Mouse (Mus musculus) adrenal gland, postnatal 14 days (tissue): ENCODE data around the gene Akr1b8. TPM values are rescaled to one million over a fixed set of nuclear protein-coding genes. Genes with fewer than 3 reads are reported as not detected.
"Not testable (repeated sequence)": the region's sequence is repeated elsewhere in the genome, so short reads cannot be mapped to it uniquely, and the experiment has no call there.

ENCODE experiments used
- DNase-seq: peaks from one replicate; pipeline ENCODE4 v3.0.0; 2021; ENCODE audit warnings: mixed read lengths
- long read RNA-seq, 2 experiments: library from polyadenylated mRNA; stranded (forward); transcript quantifications; one replicate each; pipeline ENCODE4 v2.0.0; 2021
- total RNA-seq: library from RNA; stranded (reverse); gene quantifications from 2 replicates; pipeline ENCODE4 v1.2.3, GENCODE M21; 2021

The Akr1b8 gene
- 153 and 188 TPM in 2 replicates for total RNA-seq
- long read RNA-seq, experiment 1, transcript Akr1b8-201 (10 exons, 1,358 nt): major isoform, 216 of 234 reads
- long read RNA-seq, experiment 1, partial matches to known transcripts: 8 of 234 reads
- long read RNA-seq, experiment 1, other reads (novel, unspliced or antisense): 10 of 234 reads
- long read RNA-seq, experiment 2, transcript Akr1b8-201 (10 exons, 1,358 nt): major isoform, 153 of 174 reads
- long read RNA-seq, experiment 2, partial matches to known transcripts: 12 of 174 reads
- long read RNA-seq, experiment 2, other reads (novel, unspliced or antisense): 9 of 174 reads

DNA sequence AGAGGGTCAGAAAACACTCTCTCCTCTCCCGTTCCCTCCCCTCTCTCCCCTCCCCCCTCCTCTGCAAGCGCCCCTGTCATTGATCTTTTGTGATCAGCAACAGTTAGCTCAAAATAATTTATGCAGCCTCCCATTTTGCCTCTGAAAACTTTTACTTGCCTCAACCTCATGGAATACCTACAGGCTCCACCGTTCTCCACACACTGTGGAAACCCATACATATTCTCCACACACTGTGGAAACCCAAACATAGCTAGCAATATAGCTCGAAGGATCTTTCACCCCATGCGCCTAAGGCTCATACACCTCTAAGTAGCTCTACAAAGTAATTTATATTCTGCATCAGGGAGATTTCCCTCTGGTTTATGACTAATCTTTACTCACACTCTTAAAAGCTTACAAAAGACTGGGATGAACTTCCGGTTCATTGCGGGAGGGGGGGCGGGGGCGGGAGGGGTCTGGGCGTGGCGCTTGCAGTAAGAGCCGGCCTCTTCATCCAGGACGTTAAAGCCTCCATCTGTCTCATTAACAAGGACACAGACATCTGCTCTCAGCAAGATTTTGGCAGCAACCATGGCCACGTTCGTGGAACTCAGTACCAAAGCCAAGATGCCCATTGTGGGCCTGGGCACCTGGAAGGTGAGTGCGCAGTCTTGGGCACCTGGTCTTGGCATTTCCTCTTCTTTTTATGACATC, at the start of gene Akr1b8:
Akr1b8 (plus strand) TSS at position 462 of the 696 bp plus-strand sequence.
- DNase-seq: peak; percentile 45

DNA sequence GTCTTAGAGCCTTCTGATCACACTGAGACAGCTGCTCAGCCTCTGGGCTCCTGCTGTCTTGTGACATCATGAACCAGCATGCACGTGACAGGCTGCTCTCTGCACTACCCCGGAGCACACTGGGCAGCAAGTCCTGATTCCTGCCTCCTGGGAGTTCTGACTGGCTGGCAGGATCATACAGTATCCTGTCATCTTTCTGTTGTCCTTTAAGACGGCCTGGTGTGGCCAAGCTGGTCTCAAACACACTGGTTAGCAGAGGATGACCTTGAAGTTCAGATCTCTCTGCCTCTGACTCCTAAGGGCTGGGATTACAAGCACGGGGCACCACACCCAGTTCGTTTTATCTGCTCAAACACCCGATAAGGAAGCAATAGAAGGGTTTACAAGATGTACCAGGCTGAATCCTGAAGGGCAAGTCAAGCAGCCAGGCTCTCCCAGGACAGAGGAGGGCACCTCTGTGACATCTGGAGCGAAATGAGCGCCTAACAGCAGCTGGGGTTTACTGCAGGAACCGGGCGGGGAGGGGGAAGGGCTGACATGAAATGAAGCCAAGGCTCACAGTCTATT, 49.2 kb upstream of the Akr1b8 start:
- peak; percentile 77 for DNase-seq

DNA sequence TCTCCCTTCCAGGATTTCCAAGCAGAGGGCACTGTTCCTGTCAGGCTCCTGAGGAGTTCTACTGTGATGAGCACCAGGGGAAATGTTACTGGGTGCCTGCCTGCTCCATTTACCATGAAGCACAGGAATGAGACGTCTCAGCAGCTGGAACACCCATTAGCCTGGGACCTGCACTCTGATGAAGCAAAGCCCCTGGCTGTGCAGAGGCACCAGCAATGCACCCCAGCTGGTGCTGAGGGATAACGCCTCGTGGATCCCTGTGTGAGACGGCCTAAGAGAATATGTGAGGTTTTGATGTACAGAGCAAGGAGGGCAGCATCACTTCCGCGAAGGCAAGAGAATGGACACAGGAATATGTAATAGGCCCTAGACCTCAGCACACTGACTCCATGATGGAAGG, 47.1 kb upstream of the Akr1b8 start:
- no peak for DNase-seq

DNA sequence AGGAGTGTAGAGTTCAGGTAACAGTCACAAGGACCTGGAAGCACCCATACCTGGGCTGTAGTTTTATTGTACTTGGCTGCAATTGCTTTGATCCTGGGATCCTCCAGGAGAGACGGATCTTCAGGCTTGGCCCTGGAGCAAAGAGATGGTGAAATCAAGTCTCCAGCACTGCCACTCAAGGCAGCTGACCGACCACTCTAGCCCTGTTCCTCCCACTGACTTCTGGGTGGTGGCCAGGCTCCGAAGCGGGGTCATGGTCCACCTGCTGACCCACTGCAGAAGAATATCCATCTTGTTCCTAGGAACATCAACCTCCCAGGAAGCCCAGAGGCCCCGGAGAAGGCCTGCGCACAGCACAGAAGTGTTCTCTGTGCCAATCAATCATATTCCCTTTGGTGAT, 44.4 kb upstream of the Akr1b8 start:
- no peak for DNase-seq

DNA sequence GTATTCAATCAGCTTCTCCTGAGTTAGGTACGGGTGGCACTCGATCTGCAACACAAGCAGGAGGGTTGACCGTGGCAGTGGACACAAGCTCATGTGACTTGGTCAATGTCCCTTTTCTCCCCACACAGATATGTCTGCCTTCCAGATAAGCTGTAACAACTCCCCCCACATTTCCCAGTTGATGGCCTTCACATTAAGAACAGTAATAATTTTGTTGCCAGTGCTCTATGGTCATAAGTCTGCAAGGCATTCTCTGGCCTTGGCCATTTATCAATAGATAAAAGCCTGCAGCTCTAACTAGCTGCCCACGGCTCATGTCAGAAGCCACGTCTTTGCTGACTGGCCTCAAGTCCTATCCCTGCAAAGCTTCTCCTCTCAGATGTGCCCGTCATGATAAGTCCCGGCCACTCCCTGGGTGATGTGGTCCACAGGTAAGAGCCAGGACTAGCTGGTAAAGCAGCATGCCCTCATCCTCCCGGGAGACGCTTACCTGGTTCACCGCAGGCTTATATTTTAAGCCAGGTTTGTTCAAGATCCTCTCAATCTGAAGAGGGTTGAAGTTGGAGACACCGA, 43.8 kb upstream of the Akr1b8 start:
- DNase-seq: peak; percentile 48

DNA sequence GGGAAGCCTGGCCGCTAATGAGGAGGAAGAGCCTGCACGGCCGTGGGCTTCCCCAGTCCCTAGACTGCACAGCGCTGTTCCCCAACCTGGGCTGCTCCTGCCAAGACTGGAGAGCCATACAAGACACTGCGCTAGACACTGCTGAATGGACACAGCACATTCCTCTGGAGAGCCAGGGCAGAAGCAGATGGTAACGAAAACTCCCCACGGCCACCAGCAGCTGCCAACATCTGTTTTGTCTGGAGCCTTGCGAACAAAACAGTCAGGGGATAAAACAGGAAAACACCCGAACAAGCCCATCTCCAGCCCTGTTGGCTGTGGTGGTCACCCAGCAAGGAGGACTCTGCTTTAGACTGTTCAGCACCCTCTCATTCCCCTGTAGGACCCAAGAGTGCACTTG, 40.5 kb upstream of the Akr1b8 start:
- no peak for DNase-seq

DNA sequence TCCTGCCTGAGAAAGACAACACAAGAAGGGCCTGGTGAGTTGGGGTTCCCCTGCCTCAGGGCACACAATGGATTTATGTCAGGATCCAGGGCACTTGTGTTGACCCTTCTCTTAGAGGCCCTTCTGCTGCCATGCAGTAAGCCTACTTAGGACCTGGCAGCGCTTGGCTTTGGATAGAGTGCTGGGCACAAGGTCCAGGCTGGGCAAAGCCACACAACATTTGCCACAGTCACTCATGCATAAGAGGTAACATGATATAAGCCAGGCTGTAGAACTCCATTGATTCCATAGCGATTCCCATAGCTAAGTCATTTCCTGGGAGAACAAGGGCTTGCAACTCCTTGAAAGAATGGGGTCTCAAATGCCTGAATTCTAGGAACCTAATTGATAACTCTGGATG, 40.0 kb upstream of the Akr1b8 start:
- no peak for DNase-seq

DNA sequence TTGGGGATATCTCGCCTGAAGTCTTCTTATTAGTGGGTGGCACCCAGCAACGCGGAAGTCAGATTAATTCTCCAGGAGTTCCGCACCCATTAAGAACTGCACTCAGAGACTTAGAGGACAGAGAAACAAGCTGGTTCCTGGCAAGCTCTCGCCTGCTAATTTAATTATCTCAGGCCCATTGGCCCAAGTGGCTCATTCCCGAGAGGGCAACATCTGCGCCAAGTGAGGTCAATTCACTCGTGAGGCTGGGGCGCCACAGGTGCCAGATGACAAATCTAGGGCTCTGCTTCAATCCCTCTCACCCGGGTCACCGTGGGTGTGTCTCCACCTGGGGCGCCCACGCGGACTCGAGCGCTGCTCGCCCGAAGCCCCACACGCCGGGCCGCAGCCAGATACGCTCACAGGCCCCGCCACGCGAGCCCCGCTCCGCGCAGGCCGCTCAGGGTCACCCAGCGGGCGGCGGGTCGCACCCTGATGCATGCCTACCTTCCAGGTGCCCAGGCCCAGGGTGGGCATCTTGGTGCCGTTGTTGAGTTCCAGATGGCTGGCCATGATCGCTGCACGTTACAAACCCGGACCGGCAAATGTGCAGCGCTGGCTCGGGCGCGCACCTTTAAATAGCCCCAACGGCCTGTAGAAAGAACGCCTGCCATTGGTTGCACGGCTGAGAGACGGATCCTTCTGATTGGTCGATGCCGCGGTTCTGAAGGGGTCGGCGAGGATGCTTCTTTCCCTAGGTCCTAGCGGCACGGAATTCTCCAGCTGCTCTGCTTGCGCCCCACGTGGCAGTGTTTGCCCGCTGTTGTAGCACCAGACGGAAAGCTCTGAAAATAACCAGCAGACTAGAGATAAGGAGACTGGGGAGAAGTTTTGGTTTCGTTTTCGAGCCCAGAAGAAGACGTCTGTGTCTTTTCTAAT, 36.8 kb upstream of the Akr1b8 start, which contains the start of gene Akr1b3:
Akr1b3 (minus strand) TSS at position 625 of the 918 bp plus-strand sequence.
- peak; percentile 94 for DNase-seq

DNA sequence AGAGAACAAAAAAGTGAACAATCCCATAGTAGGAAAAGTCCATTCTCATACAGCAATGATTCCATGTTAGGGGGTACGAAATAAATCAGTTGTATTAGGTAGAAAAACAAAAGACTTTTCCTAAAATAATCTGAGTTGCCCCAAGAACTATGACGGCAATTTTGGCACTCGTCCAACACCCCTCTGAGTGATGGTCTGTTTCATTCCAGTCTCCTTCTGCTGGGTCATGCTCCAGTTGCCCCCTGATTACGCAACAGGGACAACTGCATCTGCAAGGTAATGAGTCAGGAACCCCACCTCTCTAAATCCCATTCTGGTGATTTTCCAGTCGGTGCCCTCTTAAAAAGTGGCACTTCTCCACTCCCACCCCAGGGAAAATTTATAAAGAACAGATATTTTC, 35.7 kb upstream of the Akr1b8 start:
- peak; percentile 76 for DNase-seq

DNA sequence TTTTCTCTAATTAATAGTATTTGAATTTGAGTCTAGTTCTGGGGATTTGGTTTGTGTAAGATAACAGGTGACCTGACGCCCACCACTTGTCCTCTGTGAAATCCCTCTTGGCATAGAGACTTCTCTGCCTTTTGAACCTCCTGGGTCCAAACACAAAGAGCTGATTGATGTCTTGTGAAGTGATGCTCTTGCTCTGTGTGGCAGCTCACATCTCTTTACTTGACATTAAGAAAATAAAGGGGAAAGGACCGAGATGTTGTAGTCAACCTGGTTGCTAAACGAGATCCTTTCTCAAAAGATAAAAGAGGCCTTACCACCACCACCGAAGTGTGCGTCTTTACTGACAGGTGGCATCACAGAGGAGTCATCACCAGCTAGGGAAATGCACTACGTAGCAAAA, 35.3 kb upstream of the Akr1b8 start:
- no peak for DNase-seq

DNA sequence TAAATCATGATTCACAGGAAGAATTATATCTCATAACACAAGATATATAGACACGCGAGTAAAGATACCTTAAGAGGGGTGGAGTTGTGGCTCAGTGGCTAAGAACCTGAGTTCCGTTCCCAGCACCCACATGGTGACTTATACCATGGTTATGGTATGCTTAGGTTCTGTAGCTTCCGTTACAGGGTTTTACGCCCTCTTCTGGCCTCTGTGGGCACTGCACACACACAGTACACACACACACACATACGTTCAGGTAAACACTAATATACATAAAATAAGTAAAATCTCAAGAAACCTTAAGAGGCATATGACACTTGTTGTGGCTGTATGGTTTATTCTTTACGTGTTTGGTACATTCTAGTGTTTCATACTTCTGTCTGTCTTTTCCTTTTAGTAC, 31.8 kb upstream of the Akr1b8 start:
- DNase-seq: no peak

DNA sequence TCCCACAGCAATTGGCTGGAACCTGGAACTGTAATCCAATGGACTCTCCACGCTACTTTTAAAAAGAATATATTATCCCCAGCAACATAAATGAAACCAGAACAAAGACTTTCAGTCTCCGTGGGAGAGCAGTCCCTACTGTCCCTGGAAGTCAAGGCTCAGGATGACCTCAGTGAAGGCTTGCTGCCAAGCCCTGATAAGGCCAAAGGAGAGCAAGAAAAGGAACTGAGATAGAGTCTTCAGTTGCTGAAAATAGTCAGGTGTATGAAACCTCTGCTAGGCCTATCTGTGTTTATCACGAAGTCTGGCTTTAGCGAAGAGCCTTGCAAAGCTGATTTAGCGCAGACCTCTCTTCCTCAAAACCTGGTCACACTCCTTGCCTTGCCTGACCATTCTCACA, 22.5 kb upstream of the Akr1b8 start:
- DNase-seq: peak; percentile 61

DNA sequence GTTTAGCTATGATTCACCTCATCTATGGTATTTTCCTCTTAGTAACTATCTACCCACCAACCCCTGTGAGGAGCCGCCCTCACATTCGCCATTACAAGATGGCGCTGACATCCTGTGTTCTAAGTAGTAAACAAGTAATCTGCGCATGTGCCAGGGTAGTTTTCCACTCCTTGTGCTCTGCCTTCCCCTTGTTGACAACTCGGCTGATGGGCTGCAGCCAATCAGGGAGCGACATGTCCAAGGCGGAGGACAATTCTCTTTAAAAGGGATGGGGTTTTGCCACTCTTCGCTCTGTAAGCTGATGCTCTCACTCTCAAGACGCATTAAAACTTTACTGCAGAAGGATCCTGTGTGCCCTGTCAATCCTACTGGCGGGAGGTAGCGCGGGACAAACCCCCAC, 22.1 kb upstream of the Akr1b8 start:
- DNase-seq: not testable (repeated sequence)

DNA sequence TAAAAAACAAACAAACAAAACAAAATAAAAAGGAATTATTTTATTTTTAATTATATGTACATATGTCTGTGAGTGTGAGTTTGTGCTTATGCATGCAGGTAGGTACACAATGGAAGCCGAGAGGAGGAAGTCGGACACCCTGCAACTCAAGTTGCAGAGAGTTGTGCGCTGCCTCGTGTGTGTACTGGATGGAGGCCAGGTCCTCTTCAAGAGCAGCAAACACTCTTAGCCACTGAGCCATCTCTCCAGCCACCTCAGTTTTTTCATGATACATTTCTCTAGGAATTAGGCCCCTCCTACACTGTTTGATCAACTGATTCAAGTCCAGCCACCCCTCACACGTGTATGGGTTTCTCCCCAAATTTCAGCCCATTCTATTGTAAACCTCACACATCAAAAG, 19.2 kb upstream of the Akr1b8 start:
- DNase-seq: no peak

DNA sequence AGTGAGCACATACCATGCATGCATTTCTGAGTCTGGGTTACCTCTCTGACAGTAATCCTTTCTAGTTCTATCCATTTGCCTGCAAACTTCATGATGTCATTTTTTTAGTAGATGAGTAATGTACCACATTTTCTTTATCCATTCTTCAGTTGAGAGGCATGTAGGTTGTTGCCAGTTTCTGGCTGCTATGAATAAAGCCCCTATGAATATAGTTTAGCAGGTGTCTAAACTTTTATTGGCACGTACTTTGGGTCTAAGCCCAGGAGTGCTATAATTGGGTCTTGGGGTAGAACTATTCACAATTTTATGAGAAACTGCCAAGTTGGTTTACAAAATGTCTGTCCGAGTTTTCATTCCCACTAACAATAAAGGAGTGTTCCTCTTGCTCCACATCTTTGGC, 16.1 kb upstream of the Akr1b8 start:
- no peak for DNase-seq

DNA sequence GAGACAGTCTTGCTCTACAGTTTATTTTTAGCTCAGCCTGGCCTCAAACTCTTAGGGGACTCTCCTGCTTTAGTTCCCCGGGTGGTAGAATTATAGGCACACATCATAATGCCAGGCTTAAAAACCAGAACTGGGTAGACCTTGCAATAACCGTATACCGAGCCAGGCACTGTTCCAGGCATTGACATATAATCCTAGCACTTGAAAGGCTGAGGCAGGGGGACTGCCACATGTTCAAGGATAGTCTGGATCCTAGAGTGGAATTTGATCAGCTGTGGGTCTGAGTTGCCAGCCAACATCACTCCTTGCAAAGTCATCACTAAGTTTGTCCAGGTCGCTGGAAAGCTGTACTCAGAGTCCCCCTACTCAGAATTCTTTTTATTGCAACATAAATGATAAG, 11.9 kb upstream of the Akr1b8 start:
- DNase-seq: no peak

DNA sequence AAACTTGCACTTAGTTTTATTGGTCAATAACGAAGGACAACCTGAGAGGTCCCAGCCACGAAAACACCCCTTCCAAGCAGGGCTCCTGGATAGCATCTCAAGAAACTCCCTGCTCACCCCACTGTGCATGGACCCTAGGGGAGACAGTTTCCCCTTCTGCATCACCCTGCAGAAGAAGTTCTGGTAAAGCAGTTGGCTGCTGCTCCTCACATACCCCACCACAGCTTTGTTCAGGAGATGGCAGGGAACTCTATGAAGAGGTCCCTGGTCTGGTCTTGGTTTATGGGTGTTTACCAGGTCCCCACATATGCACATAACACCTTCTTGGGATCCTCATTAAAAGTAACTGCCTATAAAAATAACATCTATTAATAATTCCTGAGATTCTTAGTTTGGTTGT, 11.4 kb upstream of the Akr1b8 start:
- no peak for DNase-seq

DNA sequence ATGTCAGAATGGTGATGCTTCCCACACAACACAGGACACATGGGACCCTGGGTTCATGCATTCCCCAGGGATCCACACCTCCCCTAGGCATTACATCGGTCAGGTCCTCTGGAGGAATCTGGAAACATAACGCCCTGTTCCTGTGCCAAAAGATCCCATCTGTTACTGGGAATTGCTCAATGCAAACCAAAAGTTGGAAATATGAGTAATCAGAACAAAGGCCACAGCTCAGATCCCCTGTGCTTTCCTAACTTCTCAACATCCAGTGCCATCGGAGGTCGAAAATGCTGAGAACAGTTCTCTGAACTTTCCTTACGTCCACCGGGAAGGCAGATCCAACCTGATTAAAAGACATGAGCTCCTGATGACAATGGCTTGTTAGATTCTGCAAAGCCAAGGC, 10.5 kb upstream of the Akr1b8 start:
- peak; percentile 29 for DNase-seq

DNA sequence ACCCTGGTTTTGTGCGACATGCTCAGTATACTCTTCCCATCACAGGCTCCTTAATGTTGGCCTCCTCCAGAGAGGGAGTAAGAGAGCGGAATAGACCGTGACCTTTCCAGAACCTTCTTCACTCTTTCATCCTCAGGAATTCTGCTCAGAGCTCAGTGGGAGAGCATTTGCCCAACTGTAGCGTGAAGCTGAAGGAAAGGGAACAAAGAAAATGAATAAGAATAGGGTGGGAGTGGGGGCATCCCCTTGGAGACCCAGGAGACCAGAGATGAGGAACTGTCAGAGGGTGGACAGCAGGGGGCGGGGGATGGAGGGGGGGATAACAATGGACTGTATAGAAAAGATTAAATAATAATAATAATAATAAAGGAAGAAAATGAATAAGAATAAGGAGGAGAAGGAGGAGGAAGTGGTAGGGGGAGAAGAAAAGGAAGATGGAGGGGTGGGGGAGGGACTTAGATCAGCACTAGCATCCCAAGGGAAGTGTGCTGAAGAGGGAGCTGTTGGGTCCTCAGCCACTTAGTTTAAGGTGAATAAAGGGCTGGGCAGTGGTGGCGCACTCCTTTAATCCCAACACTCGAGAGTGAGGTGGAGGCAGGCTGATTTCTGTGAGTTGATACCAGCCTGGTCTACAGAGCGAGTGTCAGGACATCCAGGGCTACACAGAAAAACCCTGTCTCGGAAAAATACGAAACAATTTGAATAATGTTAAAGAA, 9.6 kb upstream of the Akr1b8 start:
- DNase-seq: no peak

DNA sequence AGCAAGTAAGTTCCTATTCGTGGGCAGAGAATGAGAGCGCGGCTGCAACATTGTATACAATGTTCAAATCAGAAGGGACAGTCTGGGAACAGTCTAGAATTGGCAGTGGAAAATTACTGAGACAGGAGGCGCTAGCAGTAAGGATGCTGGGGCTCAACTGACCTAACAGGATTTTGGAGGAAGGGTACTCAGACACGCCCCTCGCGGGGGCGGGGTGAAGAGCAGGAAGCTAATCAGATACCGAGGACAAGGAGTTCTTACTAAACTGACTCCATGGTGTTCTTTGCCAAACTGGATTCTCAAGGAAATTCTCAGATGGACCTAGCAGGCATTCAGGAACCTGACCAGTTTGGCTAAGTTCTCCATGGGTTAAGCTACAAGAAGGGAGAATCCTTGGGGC, 9.0 kb upstream of the Akr1b8 start:
- DNase-seq: no peak

DNA sequence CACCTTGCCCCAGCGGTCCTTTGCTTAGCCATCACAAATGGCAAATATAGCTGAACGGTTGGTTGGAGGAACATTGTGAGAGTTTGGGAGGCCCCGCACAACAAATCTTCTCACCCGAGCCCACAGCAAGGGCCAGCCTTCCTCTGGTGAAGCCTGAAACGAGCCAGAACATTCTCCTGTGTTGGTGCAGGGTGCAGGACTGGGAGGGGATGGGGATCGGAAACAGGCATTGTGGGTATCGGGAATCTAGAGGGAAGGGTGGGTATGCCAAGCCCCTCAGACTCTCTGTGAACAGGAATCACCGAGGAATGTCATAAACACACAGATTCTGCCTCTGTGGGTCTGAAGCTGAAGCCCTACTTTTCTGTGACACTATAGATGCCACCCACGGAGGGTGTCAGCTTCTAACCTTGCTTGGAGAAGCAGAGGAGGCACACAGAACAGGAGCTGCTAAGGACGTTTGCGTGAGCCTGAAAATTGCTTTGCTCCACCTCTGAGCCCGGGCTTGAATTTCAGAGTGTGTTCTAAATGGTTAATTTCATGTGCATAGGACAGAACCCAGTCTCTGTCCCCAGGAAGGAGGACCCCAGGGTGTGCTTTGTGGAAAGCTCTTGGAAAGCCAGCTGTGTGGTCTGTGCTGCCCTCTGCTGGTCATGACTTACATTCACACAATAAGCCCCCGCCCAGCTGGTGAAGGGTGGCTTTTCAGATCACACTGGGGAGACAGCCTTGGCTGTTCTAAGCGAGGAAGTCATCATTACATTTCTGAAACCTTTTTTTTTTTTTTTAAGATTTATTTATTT, 7.6 kb upstream of the Akr1b8 start:
- DNase-seq: peak; percentile 82
